Mouse (Mus musculus) heart, embryonic 14.5 days (tissue): ENCODE measurements around the gene Ap1s1. TPM values are rescaled to one million over a fixed set of nuclear protein-coding genes. Genes with fewer than 3 reads are reported as not detected.

ENCODE experiments used
- ATAC-seq: fragments of 200-750 bp; cut with Nextera tagmentation; 2 replicates; pipeline ENCODE4 v1.8.0; 2017; ENCODE audit warnings: low read depth, moderate TSS enrichment; ENCODE audit not compliant: insufficient number of reproducible peaks, insufficient read depth, low FRiP score
- H3K27ac ChIP-seq, 2 experiments: fragments of 200-500 bp in 1 of 2; fragments of 300-500 bp in 1 of 2; sonication (generic) in 1 of 2; replicated peaks in 1 of 2; 2 replicates each; pipeline ENCODE4 v1.5.1; 2012 to 2014; ENCODE audit warnings: low read depth in 2 of 2, low read length in 2 of 2, control low read depth in 1 of 2, mild to moderate bottlenecking in 1 of 2, mixed read lengths in 1 of 2; ENCODE audit not compliant: control insufficient read depth in 1 of 2, insufficient read depth in 1 of 2
- H3K27me3 ChIP-seq: fragments of 300-500 bp; sonication (generic); 2 replicates; pipeline ENCODE4 v1.6.1; 2014; ENCODE audit warnings: mild to moderate bottlenecking, low read length, control low read depth; ENCODE audit not compliant: control insufficient read depth, insufficient read depth
- H3K36me3 ChIP-seq: fragments of 300-500 bp; sonication (generic); 2 replicates; pipeline ENCODE4 v1.6.1; 2014; ENCODE audit warnings: mild to moderate bottlenecking, control low read depth, low read length, mixed read lengths; ENCODE audit not compliant: control insufficient read depth, insufficient read depth
- H3K4me1 ChIP-seq, 2 experiments: fragments of 200-500 bp in 1 of 2; fragments of 300-500 bp in 1 of 2; sonication (generic) in 1 of 2; 2 replicates each; pipeline ENCODE4 v1.6.1; 2012 to 2014; ENCODE audit warnings: low read length in 2 of 2, control low read depth in 1 of 2, mixed read lengths in 1 of 2; ENCODE audit not compliant: control insufficient read depth in 2 of 2, insufficient read depth in 2 of 2
- H3K4me2 ChIP-seq: fragments of 300-500 bp; sonication (generic); 2 replicates; pipeline ENCODE4 v1.6.1; 2014; ENCODE audit warnings: mild to moderate bottlenecking, low read length
- H3K4me3 ChIP-seq, 2 experiments: fragments of 200-500 bp in 1 of 2; fragments of 300-500 bp in 1 of 2; sonication (generic) in 1 of 2; 2 replicates each; pipeline ENCODE4 v1.5.1; 2012 to 2014; ENCODE audit warnings: low read length in 2 of 2, mild to moderate bottlenecking in 2 of 2, control low read depth in 1 of 2, low read depth in 1 of 2, moderate library complexity in 1 of 2; ENCODE audit not compliant: control insufficient read depth in 1 of 2, insufficient read depth in 1 of 2
- H3K9ac ChIP-seq: fragments of 300-500 bp; sonication (generic); 2 replicates; pipeline ENCODE4 v1.6.1; 2014; ENCODE audit warnings: mild to moderate bottlenecking, low read length
- H3K9me3 ChIP-seq: fragments of 300-500 bp; sonication (generic); 2 replicates; pipeline ENCODE4 v1.6.1; 2016; ENCODE audit warnings: low read length, control low read depth; ENCODE audit not compliant: control insufficient read depth
- WGBS: fragments of 180-500 bp; shearing (Covaris S2); extraction: QIAGEN DNeasy Blood & Tissue Kit; methylation state at CpG from one replicate; pipeline ENCODE4 v1.1.7; 2014; 5-methylcytosine and 5-hydroxymethylcytosine counted together
- polyA plus RNA-seq: library from polyadenylated mRNA; unstranded; fragments of >200 nt; fragmentation: Nextera tagmentation; extraction: Ambion mirVana; gene quantifications from 2 replicates; pipeline ENCODE4 v1.2.1, GENCODE M21; 2014

The Ap1s1 gene
- polyA plus RNA-seq, 1 experiment from 2014 or later = 117 TPM

- no peak overlapping the region for H3K27ac ChIP-seq
- H3K9me3 ChIP-seq = no peaks in the 10 kb centered on the region
- H3K4me2 ChIP-seq = peak overlapping the region; percentile 98
- H3K36me3 ChIP-seq = peaks cover 15% of the 10 kb centered on the region
- 1% methylated on average over 78 of the region's 78 CpGs for WGBS
- ATAC-seq = no peak
- no peak overlapping the region for H3K9ac ChIP-seq
- peak overlapping the region; percentile 37 to 50 for H3K4me3 ChIP-seq
- H3K27me3 ChIP-seq = peaks cover 60% of the 10 kb centered on the region
- peaks cover 18 to 25% of the 10 kb centered on the region in 2 experiments for H3K4me1 ChIP-seq
These were observed 14.6 kb downstream of the Ap1s1 start for GRCm38 (mm10) chr5:137031076-137032032.

- ATAC-seq = no peak
- H3K4me3 ChIP-seq = 0 out of 4 replicates have a peak overlapping the region, but pooled peaks of 1 of the 2 experiments have one; percentile 50
- WGBS = 14% methylated on average over 22 of the region's 22 CpGs
- H3K9ac ChIP-seq = no peak overlapping the region
- peak overlapping the region; percentile 66 for H3K4me2 ChIP-seq
- peaks cover 6% of the 10 kb centered on the region; the same call in 1 of the 2 replicates for H3K36me3 ChIP-seq
- peaks cover 70% of the 10 kb centered on the region for H3K27me3 ChIP-seq
- no peaks in the 10 kb centered on the region for H3K9me3 ChIP-seq
- H3K27ac ChIP-seq = no peak overlapping the region
- peaks cover 18 to 25% of the 10 kb centered on the region in 2 experiments for H3K4me1 ChIP-seq
These were observed 15.5 kb downstream of the Ap1s1 start for GRCm38 (mm10) chr5:137030416-137030810.

GRCm38 (mm10) chr5:137029643-137030415 lies 16.1 kb downstream of the Ap1s1 start:
- H3K27ac ChIP-seq = no peak overlapping the region

GRCm38 (mm10) chr5:137029273-137029585 lies 16.7 kb downstream of the Ap1s1 start:
- H3K4me2 ChIP-seq = peak overlapping the region; percentile 66
- peak overlapping the region in 1 of 2 experiments; percentile 34; a peak in 1 of 4 replicates for H3K4me3 ChIP-seq
- no peaks in the 10 kb centered on the region for H3K36me3 ChIP-seq
- ATAC-seq = no peak
- peaks cover 18 to 25% of the 10 kb centered on the region in 2 experiments for H3K4me1 ChIP-seq
- 2% methylated on average over 8 of the region's 8 CpGs for WGBS
- H3K27me3 ChIP-seq = peaks cover 80% of the 10 kb centered on the region
- H3K9me3 ChIP-seq = no peaks in the 10 kb centered on the region
- no peak overlapping the region for H3K9ac ChIP-seq
- no peak overlapping the region for H3K27ac ChIP-seq

More at GRCm38 (mm10) chr5:137029643-137030415, 16.1 kb downstream of the Ap1s1 start:
- H3K36me3 ChIP-seq = peaks cover under 1% of the 10 kb centered on the region; the same call in 1 of the 2 replicates
- WGBS = 1% methylated on average over 52 of the region's 52 CpGs
- peak overlapping the region; percentile 29 to 34 for H3K4me3 ChIP-seq
- H3K27me3 ChIP-seq = peaks cover 74% of the 10 kb centered on the region
- peak; percentile 58 for ATAC-seq
- H3K9me3 ChIP-seq = no peaks in the 10 kb centered on the region
- peaks cover 18 to 25% of the 10 kb centered on the region in 2 experiments for H3K4me1 ChIP-seq
- H3K9ac ChIP-seq = no peak overlapping the region
- peak overlapping the region; percentile 66 for H3K4me2 ChIP-seq

GRCm38 (mm10) chr5:137028561-137029272 lies 17.2 kb downstream of the Ap1s1 start:
- H3K4me3 ChIP-seq = no peak overlapping the region
- H3K4me2 ChIP-seq = no peak overlapping the region
- no peak for ATAC-seq
- no peaks in the 10 kb centered on the region for H3K36me3 ChIP-seq
- peaks cover 18 to 25% of the 10 kb centered on the region in 2 experiments for H3K4me1 ChIP-seq
- H3K9ac ChIP-seq = no peak overlapping the region
- peaks cover 85% of the 10 kb centered on the region for H3K27me3 ChIP-seq
- 7% methylated on average over 29 of the region's 29 CpGs for WGBS
- no peaks in the 10 kb centered on the region for H3K9me3 ChIP-seq
- H3K27ac ChIP-seq = no peak overlapping the region

GRCm38 (mm10) chr5:137026092-137026491 lies 19.8 kb downstream of the Ap1s1 start, which contains the start of gene Vgf:
TSS of gene Vgf (plus strand) at chr5:137026392.
- Histone ChIP-seq H3K27ac (no peak within 1 kb of the TSS), H3K4me2 (no peak within 1 kb of the TSS), H3K9me3 (no peaks in the 10 kb centered on the region), H3K4me3 (no peak within 1 kb of the TSS), H3K36me3 (no peaks in the 10 kb centered on the region), H3K4me1 (peaks cover 5 to 10% of the 10 kb centered on the region in 2 experiments), H3K9ac (no peak within 1 kb of the TSS), H3K27me3 (peaks cover 73% of the 10 kb centered on the region)
- 7% methylated on average over 4 of the region's 4 CpGs for WGBS
- no peak for ATAC-seq

- Histone ChIP-seq H3K4me1 (peaks cover 3 to 6% of the 10 kb centered on the region in 2 experiments; a peak in 2 of 4 replicates), H3K4me3 (no peak overlapping the region), H3K27ac (no peak overlapping the region), H3K27me3 (peaks cover 64% of the 10 kb centered on the region), H3K9ac (no peak overlapping the region), H3K9me3 (no peaks in the 10 kb centered on the region), H3K36me3 (no peaks in the 10 kb centered on the region), H3K4me2 (no peak overlapping the region)
- under 1% methylated on average over 23 of the region's 23 CpGs for WGBS
- ATAC-seq = no peak
These were observed 20.8 kb downstream of the Ap1s1 start for GRCm38 (mm10) chr5:137025132-137025531.
